Mouse (Mus musculus): ENCODE results near the gene Spg7.

DNA sequence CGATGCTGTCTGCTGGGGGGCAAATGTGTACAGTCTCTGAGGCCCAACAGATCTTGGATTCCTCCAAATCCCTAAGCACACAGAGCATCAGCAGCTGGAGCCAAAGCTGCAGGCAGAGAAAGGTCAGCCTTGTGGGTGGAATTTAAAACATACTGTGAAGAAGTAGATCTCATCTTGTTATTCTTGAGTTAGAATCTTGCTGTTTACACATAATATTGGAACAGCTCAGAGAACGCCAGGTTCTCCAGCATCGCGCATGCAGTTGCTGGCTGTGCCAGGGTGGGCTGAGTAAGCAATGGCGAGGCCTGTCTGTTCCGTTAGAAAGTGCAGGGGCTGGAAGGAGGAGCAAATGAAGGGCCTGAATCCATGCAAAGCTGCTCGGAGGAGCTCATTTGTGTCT is 83.6 kb downstream of the Spg7 start:
- TF ChIP-seq POLR2A (IDR thresholded peaks at IDR 0.05; ENCODE audit: extremely low read depth, insufficient read depth, low read length) (no peak), CTCF (IDR thresholded peaks at IDR 0.05; ENCODE audit: extremely low read depth, insufficient read depth, low read length) (no peak)
